Mouse (Mus musculus) intestine, embryonic 15.5 days (tissue): Measurements from ENCODE around the gene Gbx1. TPM values are rescaled to one million over a fixed set of nuclear protein-coding genes. Genes with fewer than 3 reads are reported as not detected.

Experiments
- ATAC-seq: fragments of 200-750 bp; cut with Nextera tagmentation; 2 replicates; pipeline ENCODE4 v1.8.0; 2017; ENCODE audit warnings: moderate TSS enrichment, moderate library complexity
- H3K27ac ChIP-seq: fragments of 300-500 bp; sonication (generic); 2 replicates; pipeline ENCODE4 v1.5.1; 2015; ENCODE audit warnings: mild to moderate bottlenecking, inconsistent platforms
- H3K27me3 ChIP-seq: fragments of 300-500 bp; sonication (generic); replicated peaks from 2 replicates; pipeline ENCODE4 v1.6.1; 2015; ENCODE audit warnings: inconsistent platforms
- H3K36me3 ChIP-seq: fragments of 300-500 bp; sonication (generic); 2 replicates; pipeline ENCODE4 v1.6.1; 2015; ENCODE audit warnings: inconsistent platforms
- H3K4me1 ChIP-seq: fragments of 300-500 bp; sonication (generic); replicated peaks from 2 replicates; pipeline ENCODE4 v1.6.1; 2015; ENCODE audit warnings: inconsistent platforms
- H3K4me2 ChIP-seq: fragments of 300-500 bp; sonication (generic); replicated peaks from 2 replicates; pipeline ENCODE4 v1.6.1; 2015; ENCODE audit warnings: mild to moderate bottlenecking, inconsistent platforms
- H3K4me3 ChIP-seq: fragments of 300-500 bp; sonication (generic); replicated peaks from 2 replicates; pipeline ENCODE4 v1.5.1; 2015; ENCODE audit warnings: inconsistent platforms
- H3K9ac ChIP-seq: fragments of 300-500 bp; sonication (generic); 2 replicates; pipeline ENCODE4 v1.6.1; 2015; ENCODE audit warnings: inconsistent platforms
- H3K9me3 ChIP-seq: fragments of 300-500 bp; sonication (generic); 2 replicates; pipeline ENCODE4 v1.6.1; 2016; ENCODE audit warnings: inconsistent platforms
- WGBS: fragments of 180-500 bp; shearing (Covaris S2); methylation state at CpG from one replicate; pipeline ENCODE4 v1.1.7; 2015; 5-methylcytosine and 5-hydroxymethylcytosine counted together
- polyA plus RNA-seq: library from polyadenylated mRNA; unstranded; fragments of >200 nt; fragmentation: Nextera tagmentation; extraction: Ambion mirVana; gene quantifications from 2 replicates; pipeline ENCODE4 v1.2.1, GENCODE M21; 2015

Gbx1 gene
- polyA plus RNA-seq, 1 experiment from 2014 or later, result 0.06 TPM

DNA sequence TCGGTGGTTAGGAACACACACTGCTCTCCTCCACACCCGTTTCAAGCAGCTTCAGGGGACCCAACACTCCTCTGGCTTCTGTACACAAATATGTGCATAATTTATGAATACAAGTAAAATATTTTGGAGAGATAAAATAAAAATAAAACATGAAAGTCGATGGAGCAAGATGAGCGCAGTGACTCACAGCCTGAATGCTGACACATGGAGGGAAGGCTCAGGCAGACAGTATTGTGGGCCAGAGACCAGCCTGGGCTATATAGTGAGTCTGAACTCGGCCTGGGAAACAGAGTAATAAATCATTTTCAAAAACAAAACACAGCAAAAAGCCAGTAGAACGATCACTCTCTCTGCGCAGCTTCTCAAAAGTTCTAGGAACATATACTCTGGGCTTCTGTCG, 5.6 kb downstream of the Gbx1 start:
- Histone ChIP-seq H3K4me3 (no peak overlapping the region), H3K36me3 (no peaks in the 10 kb centered on the region), H3K9ac (no peak overlapping the region), H3K4me1 (peaks cover 5% of the 10 kb centered on the region), H3K27ac (no peak overlapping the region), H3K4me2 (no peak overlapping the region), H3K27me3 (peaks cover 63% of the 10 kb centered on the region), H3K9me3 (no peaks in the 10 kb centered on the region)
- WGBS, result 52% methylated on average over 8 of the region's 8 CpGs
- ATAC-seq, result no peak

DNA sequence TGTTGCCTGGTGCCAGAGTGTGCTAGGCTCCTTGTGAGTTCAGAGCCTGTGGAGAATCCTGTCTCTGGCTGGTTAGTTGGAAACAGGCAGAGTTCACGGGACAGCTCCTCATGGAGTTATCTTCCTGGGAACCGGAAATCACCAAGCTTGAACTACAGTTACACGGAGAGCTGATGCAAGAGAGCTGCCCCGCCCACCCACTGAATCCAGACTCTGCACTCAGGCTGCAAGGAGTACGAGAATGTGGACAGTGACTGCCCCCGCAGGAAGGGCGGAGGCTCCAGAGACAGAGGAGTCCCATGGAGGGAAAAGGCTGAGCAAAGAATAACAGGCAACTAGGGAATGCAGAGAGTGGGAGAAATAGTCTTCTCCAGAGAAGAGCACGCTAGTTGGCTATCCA, 14.7 kb downstream of the Gbx1 start:
- Histone ChIP-seq H3K4me3 (no peak overlapping the region), H3K27me3 (no peaks in the 10 kb centered on the region), H3K9ac (no peak overlapping the region), H3K9me3 (no peaks in the 10 kb centered on the region), H3K36me3 (no peaks in the 10 kb centered on the region), H3K4me1 (peaks cover 5% of the 10 kb centered on the region; the same call in 1 of the 2 replicates), H3K4me2 (0 out of 2 replicates have a peak overlapping the region, but pooled peaks have one; percentile 2), H3K27ac (no peak overlapping the region)
- 35% methylated on average over 8 of the region's 8 CpGs for WGBS
- ATAC-seq, result peak; percentile 78

DNA sequence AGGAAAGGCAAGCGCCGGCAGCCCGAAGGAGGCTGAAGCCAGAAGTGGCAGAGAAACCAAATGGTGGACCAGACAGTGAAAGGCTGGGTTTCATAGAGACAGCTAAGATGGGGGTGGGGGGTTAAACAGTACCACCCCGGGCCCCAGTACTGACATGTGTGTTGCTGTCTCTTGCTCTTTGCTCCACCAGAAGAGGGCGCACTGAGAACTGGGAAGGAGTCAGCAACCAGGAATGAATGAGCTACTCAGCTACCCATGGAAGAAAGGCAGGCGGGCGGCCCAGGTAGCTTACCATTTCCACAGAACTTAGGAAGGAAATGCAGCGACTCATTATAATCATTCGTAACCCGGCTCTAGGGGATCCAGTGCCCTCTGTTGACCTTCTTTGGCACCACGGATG, 16.4 kb downstream of the Gbx1 start:
- peaks cover 3% of the 10 kb centered on the region for H3K27me3 ChIP-seq
- WGBS, result 56% methylated on average over 11 of the region's 11 CpGs
- peak; percentile 28; the same call in 1 of the 2 replicates for ATAC-seq

DNA sequence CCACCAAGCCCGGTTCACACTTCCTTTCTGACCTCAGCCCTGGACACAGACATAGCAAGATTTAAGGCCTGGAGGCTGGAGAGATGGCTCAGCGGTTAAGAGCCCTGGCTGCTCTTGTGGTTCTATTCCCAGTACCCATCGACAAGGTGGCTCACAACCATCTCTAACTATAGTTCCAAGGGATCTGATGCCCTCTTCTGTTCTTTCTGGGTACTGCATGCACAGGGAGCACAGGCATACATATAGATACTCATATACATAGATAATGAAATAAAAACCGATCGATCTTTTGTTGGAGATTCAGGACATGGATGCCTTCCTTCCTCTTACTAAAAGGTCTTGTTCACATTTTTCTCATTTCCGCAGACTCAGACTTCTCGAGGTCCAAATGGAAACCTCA, 18.6 kb downstream of the Gbx1 start:
- WGBS, result 92% methylated on average over 7 of the region's 7 CpGs
- H3K4me3 ChIP-seq, result no peak overlapping the region
- H3K27ac ChIP-seq, result no peak overlapping the region
- peaks cover 5% of the 10 kb centered on the region for H3K4me1 ChIP-seq
- H3K9me3 ChIP-seq, result no peaks in the 10 kb centered on the region
- no peaks in the 10 kb centered on the region for H3K36me3 ChIP-seq
- H3K4me2 ChIP-seq, result no peak overlapping the region
- H3K9ac ChIP-seq, result no peak overlapping the region
- H3K27me3 ChIP-seq, result peaks cover 18% of the 10 kb centered on the region
- ATAC-seq, result no peak

More for the DNA sequence above, 16.4 kb downstream of the Gbx1 start:
- no peaks in the 10 kb centered on the region for H3K9me3 ChIP-seq
- no peak overlapping the region for H3K4me3 ChIP-seq
- no peaks in the 10 kb centered on the region for H3K36me3 ChIP-seq
- H3K27ac ChIP-seq, result no peak overlapping the region
- H3K9ac ChIP-seq, result no peak overlapping the region
- peaks cover 5% of the 10 kb centered on the region; the same call in 1 of the 2 replicates for H3K4me1 ChIP-seq
- H3K4me2 ChIP-seq, result no peak overlapping the region

DNA sequence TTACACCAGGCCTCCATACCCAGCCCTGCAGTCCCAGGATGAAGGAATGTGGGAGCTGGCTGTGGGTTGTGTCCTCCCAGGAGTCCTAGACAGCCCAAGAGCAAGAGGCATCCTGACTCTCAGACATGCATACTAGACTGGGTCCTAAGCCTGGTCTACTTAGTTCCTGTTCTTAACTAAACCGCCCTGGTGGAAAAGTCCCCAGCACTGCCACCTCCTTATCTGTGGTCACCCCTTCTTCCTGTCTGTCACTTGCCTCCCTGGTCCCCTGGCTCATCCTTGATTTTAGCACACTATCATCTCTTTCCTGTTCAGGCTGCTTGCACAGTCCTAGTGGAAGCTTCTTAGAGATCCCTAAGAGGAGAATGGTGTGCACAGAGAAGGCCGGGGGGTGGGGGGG, 21.5 kb downstream of the Gbx1 start:
- WGBS, result 48% methylated on average over 2 of the region's 2 CpGs
- no peak overlapping the region for H3K27ac ChIP-seq
- H3K9me3 ChIP-seq, result no peaks in the 10 kb centered on the region
- peaks cover 18% of the 10 kb centered on the region for H3K27me3 ChIP-seq
- no peak for ATAC-seq
- H3K4me3 ChIP-seq, result no peak overlapping the region
- H3K9ac ChIP-seq, result no peak overlapping the region
- H3K4me2 ChIP-seq, result no peak overlapping the region
- peaks cover 11% of the 10 kb centered on the region for H3K36me3 ChIP-seq
- no peaks in the 10 kb centered on the region; the same call in 1 of the 2 replicates for H3K4me1 ChIP-seq

GRCm38 (mm10) chr5:24502786-24503185, 24.2 kb downstream of the Gbx1 start:
- Histone ChIP-seq H3K4me2 (no peak overlapping the region), H3K27me3 (peaks cover 18% of the 10 kb centered on the region), H3K4me1 (no peaks in the 10 kb centered on the region; the same call in 1 of the 2 replicates), H3K4me3 (no peak overlapping the region), H3K9ac (no peak overlapping the region), H3K9me3 (no peaks in the 10 kb centered on the region), H3K36me3 (peaks cover 27% of the 10 kb centered on the region), H3K27ac (no peak overlapping the region)
- 80% methylated on average over 4 of the region's 4 CpGs for WGBS
- ATAC-seq, result no peak

DNA sequence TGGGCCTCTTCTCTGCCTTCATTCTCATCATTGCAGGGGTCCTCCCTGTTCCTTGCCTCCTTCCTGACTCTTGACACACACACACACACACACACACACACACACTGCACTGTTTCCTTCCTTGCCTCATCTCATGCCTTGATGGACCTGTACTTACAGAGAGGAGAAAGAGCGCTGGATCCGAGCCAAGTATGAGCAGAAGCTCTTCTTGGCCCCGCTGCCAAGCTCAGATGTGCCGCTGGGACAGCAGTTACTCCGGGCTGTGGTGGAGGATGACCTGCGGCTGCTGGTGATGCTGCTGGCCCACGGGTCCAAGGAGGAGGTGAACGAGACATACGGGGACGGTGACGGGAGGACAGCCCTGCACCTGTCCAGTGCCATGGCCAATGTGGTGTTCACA, 26.2 kb downstream of the Gbx1 start:
- no peak overlapping the region for H3K4me2 ChIP-seq
- H3K27me3 ChIP-seq, result peaks cover 16% of the 10 kb centered on the region
- no peak overlapping the region for H3K27ac ChIP-seq
- no peak for ATAC-seq
- peaks cover 27% of the 10 kb centered on the region for H3K36me3 ChIP-seq
- no peak overlapping the region for H3K4me3 ChIP-seq
- WGBS, result 83% methylated on average over 11 of the region's 11 CpGs
- no peaks in the 10 kb centered on the region for H3K9me3 ChIP-seq
- no peaks in the 10 kb centered on the region; the same call in 1 of the 2 replicates for H3K4me1 ChIP-seq
- no peak overlapping the region for H3K9ac ChIP-seq

- 91% methylated on average over 10 of the region's 10 CpGs for WGBS
- Histone ChIP-seq H3K9ac (no peak overlapping the region), H3K27ac (no peak overlapping the region), H3K9me3 (no peaks in the 10 kb centered on the region), H3K4me3 (no peak overlapping the region), H3K4me1 (no peaks in the 10 kb centered on the region), H3K4me2 (no peak overlapping the region), H3K27me3 (0 out of 2 replicates have a peak, but pooled peaks cover under 1% of the 10 kb centered on the region), H3K36me3 (peaks cover 31% of the 10 kb centered on the region)
- no peak for ATAC-seq
Measured at GRCm38 (mm10) chr5:24499113-24499512, 27.9 kb downstream of the Gbx1 start.

- H3K9me3 ChIP-seq, result no peaks in the 10 kb centered on the region
- H3K4me1 ChIP-seq, result no peaks in the 10 kb centered on the region
- peaks cover 45% of the 10 kb centered on the region for H3K36me3 ChIP-seq
- 79% methylated on average over 12 of the region's 12 CpGs for WGBS
- H3K4me3 ChIP-seq, result no peak overlapping the region
- H3K27me3 ChIP-seq, result no peaks in the 10 kb centered on the region
- no peak overlapping the region for H3K27ac ChIP-seq
- no peak overlapping the region for H3K9ac ChIP-seq
- no peak for ATAC-seq
- no peak overlapping the region for H3K4me2 ChIP-seq
Measured at GRCm38 (mm10) chr5:24497526-24497925, 29.5 kb downstream of the Gbx1 start.

DNA sequence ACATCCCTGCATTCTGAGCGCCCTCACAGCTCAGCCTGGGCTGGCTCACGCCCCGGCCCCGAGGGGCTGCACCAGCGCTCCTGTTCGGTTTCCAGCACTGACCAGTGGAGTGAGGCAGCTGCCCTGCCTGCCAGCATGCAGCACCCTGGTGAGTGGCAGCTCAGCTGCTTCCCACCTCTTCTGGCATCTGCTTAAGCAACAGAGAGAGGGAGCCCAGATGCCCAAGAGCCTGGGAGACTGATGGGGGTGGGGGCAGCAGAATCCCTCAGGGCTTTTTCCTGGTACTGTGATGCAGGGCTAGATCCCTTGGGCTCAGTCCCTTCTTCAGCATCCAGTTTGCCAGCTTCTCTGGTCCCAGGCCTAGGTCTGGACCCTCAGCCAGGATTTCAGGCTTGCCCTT, 30.2 kb downstream of the Gbx1 start:
- peaks cover 44% of the 10 kb centered on the region for H3K36me3 ChIP-seq
- WGBS, result 79% methylated on average over 6 of the region's 6 CpGs

DNA sequence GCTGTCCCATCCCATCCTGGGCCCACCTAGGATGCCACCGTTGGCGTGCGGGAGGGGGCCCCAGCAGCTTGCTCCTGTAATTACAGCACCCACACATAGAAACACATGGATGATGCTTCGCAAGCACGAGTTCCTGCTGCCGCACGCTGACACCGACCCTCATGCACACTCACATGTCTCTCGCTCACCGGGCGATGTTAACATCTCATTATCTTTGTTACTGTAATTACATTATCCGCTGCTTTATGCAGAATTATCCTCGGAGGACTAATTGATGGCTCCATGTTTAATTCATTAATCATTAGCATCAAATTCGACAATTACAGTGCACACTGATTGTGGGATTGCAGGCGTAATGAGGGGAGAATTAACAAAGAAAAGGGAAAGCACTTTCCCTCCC, 32.0 kb downstream of the Gbx1 start:
- WGBS, result 90% methylated on average over 15 of the region's 15 CpGs

More for the DNA sequence above, 30.2 kb downstream of the Gbx1 start:
- H3K27me3 ChIP-seq, result no peaks in the 10 kb centered on the region
- H3K9me3 ChIP-seq, result no peaks in the 10 kb centered on the region
- no peak for ATAC-seq
- H3K9ac ChIP-seq, result no peak overlapping the region
- H3K27ac ChIP-seq, result no peak overlapping the region
- no peaks in the 10 kb centered on the region for H3K4me1 ChIP-seq
- H3K4me3 ChIP-seq, result no peak overlapping the region
- H3K4me2 ChIP-seq, result no peak overlapping the region

DNA sequence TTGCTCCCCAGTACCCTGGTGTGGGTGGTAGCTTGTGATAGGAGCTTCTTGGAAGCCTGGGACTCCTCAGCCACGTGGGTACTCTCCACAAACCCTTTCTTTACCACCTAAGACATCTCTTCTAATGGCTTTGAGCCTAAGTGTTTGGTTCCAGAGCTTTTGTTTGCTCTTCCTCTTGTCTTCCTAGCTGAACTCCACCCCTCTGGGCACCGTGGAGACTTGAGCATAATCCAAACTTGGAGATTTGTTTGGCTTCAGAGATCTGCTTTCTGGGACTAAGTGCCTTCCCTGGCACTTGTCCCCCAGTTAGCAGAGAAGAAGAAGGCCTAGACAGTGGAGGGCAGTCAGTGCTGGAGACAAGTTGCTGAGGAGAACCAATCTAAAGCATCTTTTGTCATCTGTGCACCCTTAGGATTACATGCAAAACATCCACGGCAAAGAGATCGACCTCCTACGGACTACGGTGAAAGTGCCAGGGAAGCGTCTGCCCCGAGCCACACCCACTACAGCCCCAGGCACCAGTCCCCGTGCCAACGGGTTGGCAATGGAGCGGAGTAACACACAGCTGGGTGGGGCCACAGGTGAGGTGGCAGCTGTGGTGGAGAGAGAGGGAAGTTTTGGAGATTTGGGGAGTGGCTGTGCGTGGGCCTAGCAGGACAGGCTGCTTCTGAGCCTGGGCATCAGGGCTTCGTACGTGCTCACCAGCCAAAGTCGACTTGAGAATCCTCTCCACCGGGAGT, 34.3 kb downstream of the Gbx1 start:
- Histone ChIP-seq H3K27ac (no peak overlapping the region), H3K9ac (no peak overlapping the region), H3K4me1 (no peaks in the 10 kb centered on the region), H3K4me3 (no peak overlapping the region), H3K4me2 (no peak overlapping the region), H3K9me3 (no peaks in the 10 kb centered on the region), H3K27me3 (no peaks in the 10 kb centered on the region), H3K36me3 (peaks cover 45% of the 10 kb centered on the region)
- no peak for ATAC-seq
- 88% methylated on average over 16 of the region's 16 CpGs for WGBS

More for the DNA sequence above, 32.0 kb downstream of the Gbx1 start:
- Histone ChIP-seq H3K4me3 (no peak overlapping the region), H3K27ac (no peak overlapping the region), H3K9ac (no peak overlapping the region), H3K36me3 (peaks cover 38% of the 10 kb centered on the region), H3K4me1 (no peaks in the 10 kb centered on the region), H3K4me2 (no peak overlapping the region), H3K9me3 (no peaks in the 10 kb centered on the region), H3K27me3 (no peaks in the 10 kb centered on the region)
- ATAC-seq, result no peak

GRCm38 (mm10) chr5:24490413-24490920, 36.5 kb downstream of the Gbx1 start:
- H3K9ac ChIP-seq, result no peak overlapping the region
- H3K4me1 ChIP-seq, result no peaks in the 10 kb centered on the region
- no peak overlapping the region for H3K4me2 ChIP-seq
- WGBS, result 35% methylated on average over 14 of the region's 14 CpGs
- H3K4me3 ChIP-seq, result no peak overlapping the region
- H3K27ac ChIP-seq, result no peak overlapping the region
- no peak for ATAC-seq
- H3K27me3 ChIP-seq, result no peaks in the 10 kb centered on the region
- H3K9me3 ChIP-seq, result no peaks in the 10 kb centered on the region
- peaks cover 58% of the 10 kb centered on the region for H3K36me3 ChIP-seq
